8 mouse cellular contexts compared by ENCODE assay signal in genomic region chr7:57386517-57387340, GRCm38 (mm10). TPM values are rescaled to one million over a fixed set of nuclear protein-coding genes. Genes with fewer than 3 reads are reported as not detected.
DNase-seq lines count a peak whose midpoint lies in the region; ATAC-seq and TF ChIP-seq lines count a peak whose summit lies in the region.

TSS of gene Gabrg3 (minus strand) at chr7:57387188.

- intact Hi-C loops in left cerebral cortex, adult 2 months (cut with DNase I): loop anchor here (5.0 to 10.0 kb wide), 3 partner anchors 86 to 1092 kb away; no protein-coding TSS in a partner anchor
- intact Hi-C loops in left cerebral cortex, postnatal 36 days (cut with DNase I): loop anchor here (5.0 to 10.0 kb wide), 3 partner anchors 342 to 1094 kb away; no protein-coding TSS in a partner anchor

- H3K4me3 ChIP-seq in left cerebral cortex, adult 2 months: peak within 1 kb of the TSS; percentile 62
- peak within 1 kb of the TSS; percentile 69 for H3K4me3 ChIP-seq in hindbrain, embryonic 10.5 days
- peak within 1 kb of the TSS; percentile 60 for H3K4me3 ChIP-seq in olfactory bulb, adult 2 months (ENCODE audit: insufficient read depth, low read depth, low read length)

- H3K27me3 ChIP-seq in hindbrain, embryonic 10.5 days (ENCODE audit: insufficient read depth, poor library complexity, severe bottlenecking): peaks cover 39% of the 10 kb centered on the region

- no peak for ATAC-seq in granulocyte monocyte progenitor cell, adult 5-6 weeks (replicated peaks; ENCODE audit: poor library complexity, severe bottlenecking)

- peak; percentile 5 for TF ChIP-seq CTCF in left cerebral cortex, adult 2 months (IDR thresholded peaks at IDR 0.05)
- no peak for TF ChIP-seq CTCF in olfactory bulb, adult 2 months (IDR thresholded peaks at IDR 0.05; ENCODE audit: insufficient read depth, low read depth, low read length)

- H3K36me3 ChIP-seq in hindbrain, embryonic 10.5 days: no peaks in the 10 kb centered on the region

- no peaks in the 10 kb centered on the region for H3K9me3 ChIP-seq in hindbrain, embryonic 10.5 days

- no peak for TF ChIP-seq POLR2A in olfactory bulb, adult 2 months (IDR thresholded peaks at IDR 0.05; ENCODE audit: insufficient read depth, low read depth, low read length)

- peak within 1 kb of the TSS; percentile 83 for H3K27ac ChIP-seq in left cerebral cortex, adult 2 months
- peak within 1 kb of the TSS; percentile 70 for H3K27ac ChIP-seq in hindbrain, embryonic 10.5 days
- peak within 1 kb of the TSS; percentile 47; the same call in 1 of the 2 replicates for H3K27ac ChIP-seq in olfactory bulb, adult 2 months (ENCODE audit: insufficient read depth, low read depth, low read length)

- DNase-seq in left cerebral cortex, adult 2 months (ENCODE audit: extremely low spot score in 1 of 2, low spot score in 2 of 2): peak; percentile 44 to 49
- no peak for DNase-seq in left cerebral cortex, adult 9 months (ENCODE audit: low spot score in 2 of 2)
- peak; percentile 40 to 55 for DNase-seq in cerebellum, postnatal 4 days (ENCODE audit: low spot score in 2 of 2)
- DNase-seq in hindbrain, embryonic 10.5 days (ENCODE audit: low spot score): peak; percentile 47
- DNase-seq in left cerebral cortex, postnatal 36 days (ENCODE audit: low spot score in 2 of 2): peak; percentile 46 to 70
- DNase-seq in thymus, postnatal 0 days (ENCODE audit: low spot score): no peak

- peaks cover 19% of the 10 kb centered on the region for H3K4me1 ChIP-seq in hindbrain, embryonic 10.5 days (replicated peaks)
- H3K4me1 ChIP-seq in olfactory bulb, adult 2 months (ENCODE audit: control insufficient read depth, insufficient read depth, low read length): 0 out of 2 replicates have a peak, but pooled peaks cover 4% of the 10 kb centered on the region

- WGBS in hindbrain, embryonic 10.5 days: under 1% methylated on average over 67 of the region's 71 CpGs
- 1% methylated on average over 70 of the region's 71 CpGs for WGBS in olfactory bulb, adult 2 months

RNA-seq across cellular contexts. Expression of gene Gabrg3, which starts in this region (rescaled TPM):
- total RNA-seq in left cerebral cortex, adult 2 months (2021): 10 to 100 TPM; 19.8 to 23.3 TPM
- 0.02 TPM in 1 of 2 replicates, not detected in the other for polyA plus RNA-seq in hindbrain, embryonic 10.5 days (2016; fragmentation: Nextera tagmentation; extraction: Ambion mirVana)
- total RNA-seq in left cerebral cortex, postnatal 36 days (2021): 10 to 100 TPM; 21.5 to 24.5 TPM
- not detected in 2 replicates for polyA plus RNA-seq in olfactory bulb, adult 2 months (2012; ENCODE audit: insufficient read depth, insufficient read length, low replicate concordance, missing spikeins)
- total RNA-seq in granulocyte monocyte progenitor cell, adult 5-6 weeks (2014; fragmentation: Nextera tagmentation): not detected in 2 replicates
- total RNA-seq in granulocyte monocyte progenitor cell, adult 5-6 weeks (2017): not detected in 2 replicates
- polyA plus RNA-seq in thymus, postnatal 0 days (2015; fragmentation: Nextera tagmentation; extraction: Ambion mirVana): 0.10 TPM in 1 of 2 replicates, not detected in the other

Comparison
In these comparisons a context has a peak if more than half of its experiments do, and no peak if none do; other contexts are left out.
1. RNA of gene Gabrg3 (total RNA-seq): 21.5 to 24.5 TPM in left cerebral cortex, postnatal 36 days and 19.8 to 23.3 TPM in left cerebral cortex, adult 2 months; not detected in granulocyte monocyte progenitor cell, adult 5-6 weeks; every median in the first group is over 10 times any median in the second.
2. DNase-seq: peak in left cerebral cortex, adult 2 months (2 of 2), cerebellum, postnatal 4 days (2 of 2) and left cerebral cortex, postnatal 36 days (2 of 2); none in left cerebral cortex, adult 9 months (0 of 2) and thymus, postnatal 0 days (single experiment).
3. Peak in DNase-seq, H3K4me3 ChIP-seq and H3K27ac ChIP-seq in hindbrain, embryonic 10.5 days; RNA of the gene not detected or under 1 TPM.
4. Peak in every context shown above with its lines, with median percentiles within 50 percentile points of each other: H3K27ac ChIP-seq and H3K4me3 ChIP-seq.